8 mouse cellular contexts compared by ENCODE assay signal in genomic region chr2:163016916-163017743, GRCm38 (mm10). TPM values are rescaled to one million over a fixed set of nuclear protein-coding genes. Genes with fewer than 3 reads are reported as not detected.
DNase-seq lines count a peak whose midpoint lies in the region; ATAC-seq lines count a peak whose summit lies in the region.

Ift52 (plus strand) TSS chr2:163017354.

- no peaks in the 10 kb centered on the region for H3K27me3 ChIP-seq in heart, embryonic 10.5 days (ENCODE audit: insufficient read depth, poor library complexity, severe bottlenecking)
- H3K27me3 ChIP-seq in kidney, embryonic 15.5 days: no peaks in the 10 kb centered on the region

- peak within 1 kb of the TSS; percentile 62 for H3K4me2 ChIP-seq in kidney, embryonic 15.5 days

- H3K4me1 ChIP-seq in heart, embryonic 10.5 days: peaks cover 8% of the 10 kb centered on the region
- H3K4me1 ChIP-seq in kidney, embryonic 15.5 days: peaks cover 11% of the 10 kb centered on the region

- peak; percentile 94 to 95 for DNase-seq in B cell, adult 2 months
- DNase-seq in brain, adult 2 months (ENCODE audit: low read depth, low spot score): peak; percentile 97
- peak; percentile 95 for DNase-seq in heart, embryonic 10.5 days (ENCODE audit: low spot score)
- DNase-seq in liver: peak; percentile 90
- DNase-seq in spleen, postnatal 4 days (ENCODE audit: low spot score in 2 of 2): peak; percentile 86 to 94

- ATAC-seq in erythroblast, adult 5-6 weeks (replicated peaks; ENCODE audit: low FRiP score, poor library complexity, severe bottlenecking): peak; percentile 98
- peak; percentile 96 for ATAC-seq in kidney, embryonic 15.5 days (replicated peaks; ENCODE audit: low FRiP score)
- ATAC-seq in monocyte, adult 5-6 weeks (replicated peaks; ENCODE audit: insufficient number of reproducible peaks, low FRiP score, low TSS enrichment, poor library complexity, severe bottlenecking): peak; percentile 94

- peak within 1 kb of the TSS; percentile 92 for H3K27ac ChIP-seq in heart, embryonic 10.5 days
- H3K27ac ChIP-seq in kidney, embryonic 15.5 days: peak within 1 kb of the TSS; percentile 91

- H3K9ac ChIP-seq in kidney, embryonic 15.5 days: peak within 1 kb of the TSS; percentile 73

- WGBS in heart, embryonic 10.5 days: under 1% methylated on average over 57 of the region's 57 CpGs
- under 1% methylated on average over 57 of the region's 57 CpGs for WGBS in kidney, embryonic 15.5 days

- no peaks in the 10 kb centered on the region for H3K9me3 ChIP-seq in heart, embryonic 10.5 days
- H3K9me3 ChIP-seq in kidney, embryonic 15.5 days (replicated peaks): no peaks in the 10 kb centered on the region

- peak within 1 kb of the TSS; percentile 77 for H3K4me3 ChIP-seq in heart, embryonic 10.5 days
- H3K4me3 ChIP-seq in kidney, embryonic 15.5 days (replicated peaks): peak within 1 kb of the TSS; percentile 97

- H3K36me3 ChIP-seq in heart, embryonic 10.5 days: no peaks in the 10 kb centered on the region
- H3K36me3 ChIP-seq in kidney, embryonic 15.5 days: 0 out of 2 replicates have a peak, but pooled peaks cover 3% of the 10 kb centered on the region

RNA-seq across cellular contexts. Expression of gene Ift52, which starts in this region (rescaled TPM):
- total RNA-seq in erythroblast, adult 5-6 weeks (2015; ENCODE audit: low replicate concordance): 6.7 and 16.7 TPM in 2 replicates
- 5.4 and 13.5 TPM in 2 replicates for total RNA-seq in erythroblast, adult 5-6 weeks (2017; ENCODE audit: low replicate concordance)
- 40.6 and 45.6 TPM in 2 replicates for polyA plus RNA-seq in heart, embryonic 10.5 days (2016; fragmentation: Nextera tagmentation; extraction: Ambion mirVana)
- 51.7 and 54.8 TPM in 2 replicates for polyA plus RNA-seq in kidney, embryonic 15.5 days (2015; fragmentation: Nextera tagmentation; extraction: Ambion mirVana)
- total RNA-seq in monocyte, adult 5-6 weeks (2017): 22.0 to 34.8 TPM (median 29.3 TPM) in 3 replicates

Comparison
In these comparisons a context has a peak if more than half of its experiments do, and no peak if none do; other contexts are left out.
1. Peak in every context shown above with its lines: DNase-seq, ATAC-seq, H3K4me3 ChIP-seq and H3K27ac ChIP-seq.